Mouse (Mus musculus) embryonic facial prominence, embryonic 13.5 days (tissue): Measurements from ENCODE around the gene Smok3a. TPM values are rescaled to one million over a fixed set of nuclear protein-coding genes. Genes with fewer than 3 reads are reported as not detected.

Experiments used
- polyA plus RNA-seq: library from polyadenylated mRNA; unstranded; fragments of >200 nt; fragmentation: Nextera tagmentation; extraction: Ambion mirVana; gene quantifications from 2 replicates; pipeline ENCODE4 v1.2.1, GENCODE M21; 2015

Smok3a gene
- polyA plus RNA-seq, 1 experiment from 2014 or later: not detected

Other genes starting within 250 kb of the Smok3a start
- 28.4 and 30.6 TPM in 2 replicates for gene Ppp1r35, start 242.4 kb upstream of the Smok3a start, polyA plus RNA-seq
- gene Mepce, start 233.6 kb upstream of the Smok3a start, polyA plus RNA-seq: 14.2 and 14.7 TPM in 2 replicates
- gene Zcwpw1, start 233.5 kb upstream of the Smok3a start, polyA plus RNA-seq: 36.1 and 39.7 TPM in 2 replicates
- gene Pilra, start 185.0 kb upstream of the Smok3a start, polyA plus RNA-seq: 0.31 and 0.70 TPM in 2 replicates
- not detected in 2 replicates for gene Pilrb1, start 163.2 kb upstream of the Smok3a start, polyA plus RNA-seq
- gene Pilrb2, start 149.4 kb upstream of the Smok3a start, polyA plus RNA-seq: not detected in 2 replicates
- gene Cyp3a13, start 99.6 kb upstream of the Smok3a start, polyA plus RNA-seq: 0.34 TPM in 1 of 2 replicates, not detected in the other
- 0.46 and 0.52 TPM in 2 replicates for gene Gjc3, start 58.2 kb upstream of the Smok3a start, polyA plus RNA-seq
- 0.17 and 0.40 TPM in 2 replicates for gene Azgp1, start 39.7 kb upstream of the Smok3a start, polyA plus RNA-seq
- gene Smok3b, start 168 bp downstream of the Smok3a start, polyA plus RNA-seq: not detected in 2 replicates
- gene Smok3c, start 31.9 kb downstream of the Smok3a start, polyA plus RNA-seq: not detected in 2 replicates
- gene Zkscan1, start 63.8 kb downstream of the Smok3a start, polyA plus RNA-seq: 21.6 and 23.3 TPM in 2 replicates
- 70.7 and 71.3 TPM in 2 replicates for gene Zscan21, start 95.6 kb downstream of the Smok3a start, polyA plus RNA-seq
- 24.0 and 24.4 TPM in 2 replicates for gene Zfp113, start 134.5 kb downstream of the Smok3a start, polyA plus RNA-seq
- gene Cops6, start 139.8 kb downstream of the Smok3a start, polyA plus RNA-seq: 308 and 342 TPM in 2 replicates
- 35.7 and 37.5 TPM in 2 replicates for gene Ap4m1, start 150.7 kb downstream of the Smok3a start, polyA plus RNA-seq
- 191 and 201 TPM in 2 replicates for gene Mcm7, start 151.2 kb downstream of the Smok3a start, polyA plus RNA-seq
- 94.2 and 101 TPM in 2 replicates for gene Taf6, start 166.2 kb downstream of the Smok3a start, polyA plus RNA-seq
- gene Cnpy4, start 166.2 kb downstream of the Smok3a start, polyA plus RNA-seq: 67.5 and 69.8 TPM in 2 replicates
- 9.0 and 9.3 TPM in 2 replicates for gene Mblac1, start 173.1 kb downstream of the Smok3a start, polyA plus RNA-seq
- gene Nxpe5, start 204.6 kb downstream of the Smok3a start, polyA plus RNA-seq: not detected in 2 replicates
- 61.2 and 63.5 TPM in 2 replicates for gene Lamtor4, start 234.2 kb downstream of the Smok3a start, polyA plus RNA-seq
- 5.8 and 9.0 TPM in 2 replicates for gene BC037034, start 242.8 kb downstream of the Smok3a start, polyA plus RNA-seq